Mouse (Mus musculus): ENCODE measurements around the gene Adam15. TPM values are rescaled to one million over a fixed set of nuclear protein-coding genes. Genes with fewer than 3 reads are reported as not detected.
A peak's percentile ranks its signal among the peaks of the same experiment; 100 is the strongest.

Gene Adam15
- polyA plus RNA-seq, 1 experiment from 2014 or later, result 78.2 TPM

DNA sequence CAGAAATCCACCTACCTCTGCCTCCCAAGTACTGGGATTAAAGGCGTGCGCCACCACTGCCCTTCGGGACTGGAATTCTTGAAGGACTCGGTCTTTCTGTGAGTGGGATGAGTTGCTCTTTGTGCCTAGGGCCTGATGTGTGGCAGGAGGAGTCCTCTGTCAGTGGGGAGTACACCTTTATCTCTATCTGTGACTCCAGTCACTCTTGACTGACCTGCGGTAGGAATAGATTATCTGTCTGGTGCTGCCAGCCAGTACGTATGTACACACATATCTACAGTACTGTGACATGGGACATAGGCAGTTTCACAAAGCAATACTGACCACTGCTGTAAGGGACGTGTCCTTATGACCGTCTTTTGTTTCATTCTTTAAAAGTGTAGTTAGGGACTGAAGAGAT is 23.9 kb downstream of the Adam15 start:
- H3K27ac ChIP-seq (ENCODE audit: low read length), result no peak overlapping the region
- 92% methylated on average over 8 of the region's 8 CpGs for WGBS

GRCm38 (mm10) chr3:89322514-89323165 is 27.2 kb downstream of the Adam15 start, which contains the start of gene Efna3:
Gene Efna3 (minus strand): TSS chr3:89322965.
- peak within 1 kb of the TSS; percentile 92 for H3K27ac ChIP-seq (ENCODE audit: low read length)
- peak within 1 kb of the TSS; percentile 76 for H3K4me3 ChIP-seq (ENCODE audit: low read depth, low read length)
- WGBS, result under 1% methylated on average over 53 of the region's 53 CpGs
- no peaks in the 10 kb centered on the region for H3K9me3 ChIP-seq (replicated peaks; ENCODE audit: control insufficient read depth, low read length, poor library complexity, severe bottlenecking)
- peaks cover 14% of the 10 kb centered on the region for H3K4me1 ChIP-seq (ENCODE audit: control insufficient read depth, insufficient read depth, low read length)
- ATAC-seq, result peak; percentile 27
- peak within 1 kb of the TSS; percentile 78 for H3K4me2 ChIP-seq (ENCODE audit: low read length)
- no peaks in the 10 kb centered on the region for H3K36me3 ChIP-seq (ENCODE audit: control insufficient read depth, insufficient read depth, low read length)
- 0 out of 2 replicates have a peak, but pooled peaks cover 4% of the 10 kb centered on the region for H3K27me3 ChIP-seq (ENCODE audit: control insufficient read depth, insufficient read depth, low read depth, low read length)
- peak within 1 kb of the TSS; percentile 88 for H3K9ac ChIP-seq (ENCODE audit: low read depth, low read length)

More for the DNA sequence above, 23.9 kb downstream of the Adam15 start:
- H3K27me3 ChIP-seq (ENCODE audit: control insufficient read depth, insufficient read depth, low read depth, low read length), result no peaks in the 10 kb centered on the region
- H3K9me3 ChIP-seq (replicated peaks; ENCODE audit: control insufficient read depth, low read length, poor library complexity, severe bottlenecking), result no peaks in the 10 kb centered on the region
- H3K4me1 ChIP-seq (ENCODE audit: control insufficient read depth, insufficient read depth, low read length), result peaks cover 3% of the 10 kb centered on the region; the same call in 1 of the 2 replicates
- no peak overlapping the region for H3K9ac ChIP-seq (ENCODE audit: low read depth, low read length)
- no peak for ATAC-seq
- H3K4me3 ChIP-seq (ENCODE audit: low read depth, low read length), result no peak overlapping the region
- H3K4me2 ChIP-seq (ENCODE audit: low read length), result no peak overlapping the region
- H3K36me3 ChIP-seq (ENCODE audit: control insufficient read depth, insufficient read depth, low read length), result no peaks in the 10 kb centered on the region

GRCm38 (mm10) chr3:89322131-89322500 is 27.7 kb downstream of the Adam15 start:
- Histone ChIP-seq H3K4me3 (ENCODE audit: low read depth, low read length) (peak overlapping the region; percentile 76), H3K27ac (ENCODE audit: low read length) (peak overlapping the region; percentile 92), H3K27me3 (ENCODE audit: control insufficient read depth, insufficient read depth, low read depth, low read length) (0 out of 2 replicates have a peak, but pooled peaks cover 4% of the 10 kb centered on the region), H3K9me3 (replicated peaks; ENCODE audit: control insufficient read depth, low read length, poor library complexity, severe bottlenecking) (no peaks in the 10 kb centered on the region), H3K4me2 (ENCODE audit: low read length) (peak overlapping the region; percentile 78), H3K36me3 (ENCODE audit: control insufficient read depth, insufficient read depth, low read length) (no peaks in the 10 kb centered on the region), H3K4me1 (ENCODE audit: control insufficient read depth, insufficient read depth, low read length) (peaks cover 19% of the 10 kb centered on the region), H3K9ac (ENCODE audit: low read depth, low read length) (peak overlapping the region; percentile 88)
- peak; percentile 2; the same call in 1 of the 2 replicates for ATAC-seq
- WGBS, result 2% methylated on average over 14 of the region's 14 CpGs

DNA sequence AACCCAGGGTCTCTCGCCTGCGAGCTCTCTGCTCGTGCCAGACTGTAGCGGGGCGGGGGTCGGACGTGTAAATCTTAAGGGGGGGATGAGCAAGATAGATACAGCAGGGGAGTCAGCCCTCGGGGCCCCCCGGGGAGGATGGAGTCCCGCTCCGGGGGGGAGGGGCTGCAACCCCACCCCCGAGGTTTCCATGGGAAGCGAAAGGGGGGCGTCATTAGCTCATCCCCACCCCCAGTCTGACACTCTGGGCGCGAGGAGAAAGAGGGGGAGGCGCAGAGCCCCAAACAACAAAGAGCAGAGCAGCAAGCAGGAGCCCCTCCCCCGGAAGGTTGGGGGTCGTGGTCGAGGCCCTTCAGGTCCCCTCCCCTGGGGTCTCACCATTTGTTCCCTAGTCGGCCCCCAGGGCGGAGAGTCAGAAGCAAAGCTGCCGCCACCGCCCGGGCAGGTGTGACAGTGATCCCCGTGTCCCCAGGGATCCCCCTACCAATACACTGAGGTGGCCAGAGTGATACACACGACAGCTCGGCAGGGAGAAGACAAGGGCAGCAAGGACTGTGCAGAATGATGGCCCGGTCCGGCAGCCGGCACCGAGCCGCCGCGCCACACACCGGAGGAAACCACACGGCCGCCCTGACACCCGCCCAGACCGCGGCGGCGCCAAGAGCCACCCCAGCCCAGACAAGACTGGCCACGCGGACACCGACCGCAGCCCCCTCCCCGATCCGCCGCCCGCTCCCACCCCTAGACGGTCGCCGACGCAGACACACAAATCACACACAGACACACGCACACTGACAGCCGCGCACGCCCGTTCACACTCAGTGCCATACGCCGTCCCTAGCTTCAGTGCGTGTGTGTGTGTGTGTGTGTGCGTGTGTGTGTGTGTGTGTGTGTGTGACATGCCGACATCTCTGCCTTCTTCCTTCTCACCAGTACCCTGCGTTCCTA is 28.3 kb downstream of the Adam15 start:
- Histone ChIP-seq H3K9ac (ENCODE audit: low read depth, low read length) (peak overlapping the region; percentile 88), H3K27me3 (ENCODE audit: control insufficient read depth, insufficient read depth, low read depth, low read length) (0 out of 2 replicates have a peak, but pooled peaks cover 4% of the 10 kb centered on the region), H3K9me3 (replicated peaks; ENCODE audit: control insufficient read depth, low read length, poor library complexity, severe bottlenecking) (no peaks in the 10 kb centered on the region), H3K36me3 (ENCODE audit: control insufficient read depth, insufficient read depth, low read length) (no peaks in the 10 kb centered on the region), H3K4me2 (ENCODE audit: low read length) (peak overlapping the region; percentile 78), H3K4me3 (ENCODE audit: low read depth, low read length) (peak overlapping the region; percentile 76), H3K27ac (ENCODE audit: low read length) (peak overlapping the region; percentile 92), H3K4me1 (ENCODE audit: control insufficient read depth, insufficient read depth, low read length) (peaks cover 25% of the 10 kb centered on the region)
- peak; percentile 18 for ATAC-seq
- WGBS, result under 1% methylated on average over 62 of the region's 66 CpGs

DNA sequence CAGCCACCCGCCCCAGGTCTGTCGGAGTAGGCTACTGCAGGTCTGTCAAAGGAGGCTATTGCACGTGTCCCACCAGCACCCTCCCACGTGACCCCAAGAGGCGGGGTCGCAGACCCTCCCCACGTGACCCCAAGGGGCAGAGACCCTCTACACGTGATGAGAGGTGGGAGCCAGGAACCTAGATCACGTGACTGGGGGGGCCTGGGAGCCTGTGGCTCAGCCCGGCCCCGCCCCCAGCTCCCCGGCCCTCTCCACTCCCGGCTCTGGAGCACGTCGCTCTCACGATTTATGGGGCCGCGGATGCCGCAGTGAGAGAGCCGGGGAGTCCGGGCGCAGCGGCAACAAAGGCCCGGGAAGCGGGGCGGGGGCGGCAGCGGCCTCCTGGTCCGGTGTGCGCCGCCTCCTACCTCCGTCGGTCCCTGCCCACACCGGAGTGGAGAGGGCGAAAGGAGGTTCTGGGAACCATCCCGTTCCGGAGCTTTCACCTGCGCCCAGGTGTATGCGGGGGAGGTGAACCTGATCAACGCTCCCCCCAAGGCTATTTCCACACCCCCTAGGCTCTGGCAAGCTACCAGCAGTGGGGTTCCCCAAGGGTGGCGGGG is 29.1 kb downstream of the Adam15 start:
- peak overlapping the region; percentile 76 for H3K4me3 ChIP-seq (ENCODE audit: low read depth, low read length)
- peak overlapping the region; percentile 92 for H3K27ac ChIP-seq (ENCODE audit: low read length)
- H3K9ac ChIP-seq (ENCODE audit: low read depth, low read length), result peak overlapping the region; percentile 88
- H3K4me2 ChIP-seq (ENCODE audit: low read length), result peak overlapping the region; percentile 78
- H3K36me3 ChIP-seq (ENCODE audit: control insufficient read depth, insufficient read depth, low read length), result no peaks in the 10 kb centered on the region
- H3K27me3 ChIP-seq (ENCODE audit: control insufficient read depth, insufficient read depth, low read depth, low read length), result 0 out of 2 replicates have a peak, but pooled peaks cover 4% of the 10 kb centered on the region
- 0% methylated on average over 26 of the region's 41 CpGs for WGBS
- peak; percentile 26; the same call in 1 of the 2 replicates for ATAC-seq
- H3K9me3 ChIP-seq (replicated peaks; ENCODE audit: control insufficient read depth, low read length, poor library complexity, severe bottlenecking), result no peaks in the 10 kb centered on the region
- peaks cover 33% of the 10 kb centered on the region for H3K4me1 ChIP-seq (ENCODE audit: control insufficient read depth, insufficient read depth, low read length)

GRCm38 (mm10) chr3:89319591-89320350 is 30.0 kb downstream of the Adam15 start:
- H3K9me3 ChIP-seq (replicated peaks; ENCODE audit: control insufficient read depth, low read length, poor library complexity, severe bottlenecking), result no peaks in the 10 kb centered on the region
- H3K4me1 ChIP-seq (ENCODE audit: control insufficient read depth, insufficient read depth, low read length), result peaks cover 38% of the 10 kb centered on the region
- WGBS, result 2% methylated on average over 50 of the region's 58 CpGs
- ATAC-seq, result no peak
- 0 out of 2 replicates have a peak, but pooled peaks cover 4% of the 10 kb centered on the region for H3K27me3 ChIP-seq (ENCODE audit: control insufficient read depth, insufficient read depth, low read depth, low read length)
- H3K4me2 ChIP-seq (ENCODE audit: low read length), result peak overlapping the region; percentile 78
- H3K4me3 ChIP-seq (ENCODE audit: low read depth, low read length), result peak overlapping the region; percentile 76
- H3K27ac ChIP-seq (ENCODE audit: low read length), result peak overlapping the region; percentile 92
- peak overlapping the region; percentile 88 for H3K9ac ChIP-seq (ENCODE audit: low read depth, low read length)
- H3K36me3 ChIP-seq (ENCODE audit: control insufficient read depth, insufficient read depth, low read length), result peaks cover 3% of the 10 kb centered on the region; the same call in 1 of the 2 replicates

GRCm38 (mm10) chr3:89318971-89319590 is 30.7 kb downstream of the Adam15 start:
- Histone ChIP-seq H3K4me1 (ENCODE audit: control insufficient read depth, insufficient read depth, low read length) (peaks cover 38% of the 10 kb centered on the region), H3K4me2 (ENCODE audit: low read length) (peak overlapping the region; percentile 78), H3K27me3 (ENCODE audit: control insufficient read depth, insufficient read depth, low read depth, low read length) (0 out of 2 replicates have a peak, but pooled peaks cover 4% of the 10 kb centered on the region), H3K9ac (ENCODE audit: low read depth, low read length) (peak overlapping the region; percentile 88; the same call in 1 of the 2 replicates), H3K4me3 (ENCODE audit: low read depth, low read length) (peak overlapping the region; percentile 76), H3K36me3 (ENCODE audit: control insufficient read depth, insufficient read depth, low read length) (peaks cover 3% of the 10 kb centered on the region; the same call in 1 of the 2 replicates), H3K27ac (ENCODE audit: low read length) (peak overlapping the region; percentile 92; the same call in 1 of the 2 replicates), H3K9me3 (replicated peaks; ENCODE audit: control insufficient read depth, low read length, poor library complexity, severe bottlenecking) (no peaks in the 10 kb centered on the region)
- no peak for ATAC-seq
- WGBS, result 6% methylated on average over 21 of the region's 21 CpGs
